Mouse (Mus musculus) heart, postnatal 0 days (tissue): Measurements from ENCODE around the gene Vgll4. TPM values are rescaled to one million over a fixed set of nuclear protein-coding genes. Genes with fewer than 3 reads are reported as not detected.

Experiments used
- ATAC-seq: fragments of 200-750 bp; cut with Nextera tagmentation; 2 replicates; pipeline ENCODE4 v1.8.0; 2017; ENCODE audit warnings: low read depth, moderate number of reproducible peaks, moderate library complexity; ENCODE audit not compliant: insufficient read depth
- DNase-seq: peaks from one replicate; pipeline ENCODE4 v3.0.0-alpha.2; 2016; ENCODE audit warnings: low spot score
- H3K27ac ChIP-seq: fragments of 300-500 bp; sonication (generic); 2 replicates; pipeline ENCODE4 v1.5.1; 2014; ENCODE audit warnings: low read depth, mild to moderate bottlenecking
- H3K27me3 ChIP-seq: fragments of 300-500 bp; sonication (generic); 2 replicates; pipeline ENCODE4 v1.6.1; 2014; ENCODE audit warnings: low read length, mixed read lengths; ENCODE audit not compliant: control insufficient read depth, insufficient read depth
- H3K36me3 ChIP-seq: fragments of 300-500 bp; sonication (generic); replicated peaks from 2 replicates; pipeline ENCODE4 v1.6.1; 2014; ENCODE audit warnings: low read length, mixed read lengths; ENCODE audit not compliant: control insufficient read depth, insufficient read depth
- H3K4me1 ChIP-seq: fragments of 300-500 bp; sonication (generic); 2 replicates; pipeline ENCODE4 v1.6.1; 2014; ENCODE audit warnings: antibody characterized with exemption; ENCODE audit not compliant: control insufficient read depth, insufficient read depth
- H3K4me2 ChIP-seq: fragments of 300-500 bp; sonication (generic); 2 replicates; pipeline ENCODE4 v1.6.1; 2014; ENCODE audit warnings: low read depth, mild to moderate bottlenecking, low read length, moderate library complexity
- H3K4me3 ChIP-seq: fragments of 300-500 bp; sonication (generic); 2 replicates; pipeline ENCODE4 v1.5.1; 2014; ENCODE audit warnings: low read depth, low read length
- H3K9ac ChIP-seq: fragments of 300-500 bp; sonication (generic); replicated peaks from 2 replicates; pipeline ENCODE4 v1.6.1; 2014; ENCODE audit warnings: low read depth, low read length, mixed read lengths
- H3K9me3 ChIP-seq: fragments of 300-500 bp; sonication (generic); replicated peaks from 2 replicates; pipeline ENCODE4 v1.6.1; 2016; ENCODE audit warnings: low read length; ENCODE audit not compliant: control insufficient read depth
- CTCF ChIP-seq: IDR thresholded peaks from 2 replicates; pipeline ENCODE4 v1.5.1; 2016; ENCODE audit warnings: antibody characterized with exemption, control low read depth, low read depth
- EP300 ChIP-seq: IDR thresholded peaks from 2 replicates; pipeline ENCODE4 v1.6.1; 2016; ENCODE audit warnings: antibody characterized with exemption, low read depth
- WGBS: fragments of 180-500 bp; shearing (Covaris S2); extraction: QIAGEN DNeasy Blood & Tissue Kit; methylation state at CpG from one replicate; pipeline ENCODE4 v1.1.7; 2014; 5-methylcytosine and 5-hydroxymethylcytosine counted together
- polyA plus RNA-seq: library from polyadenylated mRNA; unstranded; fragments of >200 nt; fragmentation: Nextera tagmentation; extraction: Ambion mirVana; gene quantifications from 2 replicates; pipeline ENCODE4 v1.2.1, GENCODE M21; 2015
- total RNA-seq: library from RNA; depleted of rRNA; stranded (reverse); fragments of >200 nt; gene quantifications from 2 replicates; pipeline ENCODE4 v1.2.3, GENCODE M21; 2014; ENCODE audit warnings: low replicate concordance

The Vgll4 gene
- total and polyA plus RNA-seq, 2 experiments from 2014 or later: 38.8 to 52.2 TPM

DNA sequence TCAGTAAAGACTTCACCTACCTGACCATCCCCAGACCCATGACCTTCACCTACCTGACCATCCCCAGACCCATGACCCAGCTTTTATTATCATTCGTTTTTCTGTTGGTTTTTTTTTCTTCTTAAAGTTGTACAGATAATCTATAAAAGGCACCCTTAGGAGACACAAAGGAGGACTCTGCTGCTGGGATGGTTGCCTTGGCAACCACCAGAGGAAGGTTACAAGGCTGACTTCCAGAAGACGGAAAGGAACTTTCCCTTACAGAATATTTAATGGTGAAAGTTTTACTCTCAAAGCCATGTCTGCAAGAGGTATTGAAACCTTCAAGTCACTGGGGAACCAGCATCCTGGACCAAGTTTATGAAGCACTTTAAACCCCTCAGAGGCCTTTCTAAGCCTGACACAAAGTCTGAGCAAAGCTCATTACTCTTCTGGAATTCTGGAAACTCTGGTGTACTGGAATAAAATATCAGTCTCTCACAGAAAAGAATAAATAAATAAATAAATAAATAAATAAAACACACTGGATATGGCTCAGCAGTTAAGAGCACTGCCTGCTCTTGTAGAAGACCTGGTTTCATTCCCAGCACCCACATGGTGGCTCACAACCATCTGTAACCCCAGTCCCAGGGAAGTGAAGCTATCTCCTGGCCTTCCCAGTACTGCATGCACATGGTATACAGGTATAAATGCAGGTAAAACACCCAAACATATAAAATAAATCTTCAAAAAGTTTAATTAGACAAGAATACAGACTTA is 3.2 kb downstream of the Vgll4 start:
- Histone ChIP-seq H3K9ac (no peak overlapping the region), H3K27ac (no peak overlapping the region), H3K9me3 (no peaks in the 10 kb centered on the region), H3K4me1 (peaks cover 5% of the 10 kb centered on the region; the same call in 1 of the 2 replicates), H3K36me3 (no peaks in the 10 kb centered on the region), H3K4me3 (no peak overlapping the region), H3K4me2 (no peak overlapping the region), H3K27me3 (peaks cover 12% of the 10 kb centered on the region; the same call in 1 of the 2 replicates)
- no peak for ATAC-seq
- 58% methylated on average over 2 of the region's 2 CpGs for WGBS
- no peak for DNase-seq
- TF ChIP-seq EP300: no peak

DNA sequence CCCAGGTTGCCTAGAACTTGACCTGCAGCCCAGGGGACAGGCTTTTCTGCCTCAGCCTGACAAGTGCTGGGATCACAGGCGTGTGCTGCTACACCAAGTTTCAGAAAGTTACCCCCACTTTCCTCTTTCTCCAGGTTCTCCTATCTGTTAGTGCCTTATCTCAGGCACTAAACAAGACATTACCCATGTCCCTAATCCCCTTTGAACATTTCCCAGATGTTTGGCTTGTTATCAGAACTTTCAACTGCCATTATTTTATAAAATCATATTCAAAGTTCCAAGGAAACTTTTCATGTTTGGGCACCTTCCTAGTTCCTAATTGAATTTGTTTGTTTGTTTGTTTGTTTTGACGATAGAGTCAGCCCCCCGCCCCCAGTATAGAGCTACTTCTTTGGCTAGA is 4.0 kb downstream of the Vgll4 start:
- Histone ChIP-seq H3K4me1 (peaks cover 5% of the 10 kb centered on the region; the same call in 1 of the 2 replicates), H3K4me3 (no peak overlapping the region), H3K4me2 (no peak overlapping the region), H3K36me3 (no peaks in the 10 kb centered on the region), H3K9ac (no peak overlapping the region), H3K9me3 (no peaks in the 10 kb centered on the region), H3K27me3 (peaks cover 12% of the 10 kb centered on the region; the same call in 1 of the 2 replicates), H3K27ac (no peak overlapping the region)
- TF ChIP-seq EP300 (no peak), CTCF (no peak)
- ATAC-seq (no peak), DNase-seq (no peak)
- 70% methylated on average over 3 of the region's 3 CpGs for WGBS

DNA sequence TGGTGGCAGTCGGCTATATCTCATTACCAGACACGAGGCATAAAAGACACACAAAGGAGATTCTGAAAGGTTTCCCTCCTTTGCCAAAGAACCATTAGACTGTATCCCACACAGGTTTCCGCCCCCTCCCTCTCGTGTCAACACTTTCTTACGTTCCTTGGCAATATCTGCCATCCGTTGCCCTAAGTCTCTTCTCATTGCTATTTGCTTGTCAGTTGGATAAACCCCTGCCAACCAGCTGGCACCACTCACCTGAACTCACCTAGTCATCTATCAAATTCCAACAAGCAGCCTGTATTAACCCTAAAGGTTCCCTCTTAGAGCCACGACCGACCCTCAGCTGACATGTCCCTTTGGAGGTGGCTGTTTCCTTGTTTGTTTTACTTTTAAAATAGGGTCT is 4.4 kb downstream of the Vgll4 start:
- H3K9me3 ChIP-seq: no peaks in the 10 kb centered on the region
- 65% methylated on average over 8 of the region's 8 CpGs for WGBS
- ATAC-seq (no peak), DNase-seq (no peak)
- H3K4me3 ChIP-seq: no peak overlapping the region
- H3K27ac ChIP-seq: no peak overlapping the region
- no peaks in the 10 kb centered on the region for H3K36me3 ChIP-seq
- TF ChIP-seq EP300 (no peak), CTCF (no peak)
- H3K9ac ChIP-seq: no peak overlapping the region
- 0 out of 2 replicates have a peak, but pooled peaks cover 9% of the 10 kb centered on the region for H3K27me3 ChIP-seq
- H3K4me1 ChIP-seq: peaks cover 5% of the 10 kb centered on the region; the same call in 1 of the 2 replicates
- H3K4me2 ChIP-seq: no peak overlapping the region

DNA sequence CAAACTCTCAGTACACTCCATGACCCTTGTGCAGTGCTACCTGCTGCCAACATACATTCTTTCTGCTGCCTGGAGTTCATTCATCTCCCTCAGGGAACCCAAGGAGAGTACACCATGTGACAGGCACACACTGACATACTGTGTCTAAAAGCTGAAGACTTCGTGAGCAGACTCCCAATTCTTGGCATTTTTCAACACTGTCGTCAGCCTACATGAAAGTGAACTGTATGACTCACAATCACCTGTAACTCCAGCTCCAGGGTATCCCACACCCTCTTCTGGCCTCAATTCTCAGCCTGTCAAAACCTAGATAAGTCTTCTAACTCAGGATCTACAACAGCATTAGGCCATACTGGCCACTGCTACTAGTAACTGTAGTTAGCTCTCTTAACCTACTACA is 5.6 kb downstream of the Vgll4 start:
- ATAC-seq (no peak), DNase-seq (no peak)
- TF ChIP-seq CTCF (no peak), EP300 (no peak)
- no peak overlapping the region for H3K27ac ChIP-seq
- H3K27me3 ChIP-seq: 0 out of 2 replicates have a peak, but pooled peaks cover 7% of the 10 kb centered on the region
- no peak overlapping the region for H3K4me3 ChIP-seq
- no peak overlapping the region for H3K4me2 ChIP-seq
- H3K4me1 ChIP-seq: peaks cover under 1% of the 10 kb centered on the region; the same call in 1 of the 2 replicates
- no peak overlapping the region for H3K9ac ChIP-seq
- no peaks in the 10 kb centered on the region for H3K9me3 ChIP-seq
- 74% methylated on average over 2 of the region's 2 CpGs for WGBS
- no peaks in the 10 kb centered on the region for H3K36me3 ChIP-seq

DNA sequence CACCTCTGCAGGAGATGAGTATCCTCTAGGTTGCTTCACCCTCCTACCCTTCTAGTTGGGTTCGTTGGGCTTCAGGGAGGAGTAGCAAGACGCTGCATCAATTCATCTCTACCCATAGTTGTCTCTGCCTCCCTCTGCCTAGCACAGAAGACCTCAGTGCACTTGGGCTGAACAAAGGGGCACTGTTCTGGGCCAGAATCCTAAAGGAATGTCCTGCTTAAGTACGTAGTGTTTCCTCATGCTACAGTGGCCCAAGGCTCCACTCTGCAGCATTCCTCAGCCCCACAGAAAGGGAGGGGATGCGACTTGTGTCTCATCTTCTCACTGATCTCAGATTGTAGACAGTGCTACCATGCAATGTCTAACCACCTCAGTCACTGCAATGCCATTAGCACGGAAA is 6.2 kb downstream of the Vgll4 start:
- H3K4me3 ChIP-seq: no peak overlapping the region
- no peaks in the 10 kb centered on the region for H3K4me1 ChIP-seq
- H3K9ac ChIP-seq: no peak overlapping the region
- H3K36me3 ChIP-seq: no peaks in the 10 kb centered on the region
- no peak overlapping the region for H3K27ac ChIP-seq
- 0 out of 2 replicates have a peak, but pooled peaks cover 7% of the 10 kb centered on the region for H3K27me3 ChIP-seq
- H3K9me3 ChIP-seq: no peaks in the 10 kb centered on the region
- no peak for TF ChIP-seq EP300
- no peak for TF ChIP-seq CTCF
- no peak for DNase-seq
- ATAC-seq: no peak
- 64% methylated on average over 5 of the region's 5 CpGs for WGBS
- no peak overlapping the region for H3K4me2 ChIP-seq
